Mouse (Mus musculus): ENCODE measurements around the gene Cep170. TPM values are rescaled to one million over a fixed set of nuclear protein-coding genes. Genes with fewer than 3 reads are reported as not detected.

Gene Cep170
- polyA plus RNA-seq, 1 experiment from 2014 or later, result 97.9 TPM

DNA sequence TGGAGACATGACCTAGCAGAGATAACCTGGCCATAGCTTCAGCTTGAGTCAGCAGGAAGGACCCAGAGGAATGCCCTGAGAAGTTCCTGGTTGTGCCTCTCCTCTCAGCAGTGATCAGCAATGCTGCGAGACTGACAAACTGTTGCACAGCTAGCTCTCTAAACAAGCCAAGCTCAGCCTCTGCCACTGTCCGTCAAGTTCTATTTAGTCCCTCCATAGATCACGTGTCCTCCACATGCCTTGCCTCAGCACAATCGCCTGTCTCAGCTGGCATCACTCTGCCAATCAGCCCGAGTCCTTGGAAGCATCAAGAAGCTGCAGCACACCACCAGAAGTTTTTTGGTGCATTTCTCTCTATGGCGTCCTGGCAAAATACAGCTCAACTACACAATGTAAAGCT, 21.0 kb upstream of the Cep170 start:
- Histone ChIP-seq H3K27ac (replicated peaks) (no peak overlapping the region), H3K9ac (no peak overlapping the region), H3K4me1 (replicated peaks) (peaks cover 7% of the 10 kb centered on the region; the same call in 1 of the 2 replicates), H3K36me3 (no peaks in the 10 kb centered on the region), H3K27me3 (peaks cover 6% of the 10 kb centered on the region; the same call in 1 of the 2 replicates), H3K4me2 (no peak overlapping the region), H3K4me3 (no peak overlapping the region), H3K9me3 (no peaks in the 10 kb centered on the region)
- ATAC-seq (ENCODE audit: low FRiP score, low read depth), result peak; percentile 23; the same call in 1 of the 2 replicates
- 47% methylated on average over 6 of the region's 6 CpGs for WGBS

DNA sequence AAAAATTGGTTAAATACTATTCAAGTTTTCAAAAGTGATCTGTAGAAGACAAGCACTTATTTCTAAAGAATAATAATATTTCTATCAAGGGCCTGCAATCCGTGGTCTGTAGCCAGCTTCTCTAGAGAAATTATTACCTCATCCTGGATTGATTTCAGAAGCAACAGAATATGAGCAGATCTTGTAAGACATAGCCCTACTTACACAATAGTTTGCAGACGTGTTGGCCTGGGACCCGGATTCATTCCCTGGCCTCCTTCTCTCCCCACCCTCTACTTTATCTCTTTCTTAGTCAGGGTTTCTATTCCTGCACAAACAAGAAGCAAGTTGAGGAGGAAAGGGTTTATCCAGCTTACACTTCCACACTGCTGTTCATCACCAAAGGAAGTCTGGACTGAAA, 20.1 kb upstream of the Cep170 start:
- 85% methylated on average over 3 of the region's 3 CpGs for WGBS
- H3K4me3 ChIP-seq, result no peak overlapping the region

DNA sequence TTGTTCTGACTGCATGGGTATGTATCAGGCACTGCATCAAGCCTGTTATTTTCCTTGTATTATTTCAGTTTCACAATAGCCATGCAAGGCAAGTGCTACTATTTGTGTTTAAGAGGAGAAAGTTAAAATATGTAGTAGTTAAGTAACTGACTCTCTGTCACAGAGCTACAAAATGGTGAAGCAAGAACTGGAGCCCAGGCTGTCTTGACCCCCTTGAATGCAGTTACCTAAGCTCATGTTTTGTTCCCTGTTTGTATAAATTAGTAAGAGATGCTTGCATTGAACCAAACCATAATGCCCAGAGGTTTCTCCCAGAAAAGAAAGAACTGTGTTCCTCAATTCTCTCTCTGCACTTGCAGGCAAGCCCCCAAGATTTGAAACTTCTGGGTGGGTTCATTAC, 19.4 kb upstream of the Cep170 start:
- Histone ChIP-seq H3K9me3 (no peaks in the 10 kb centered on the region), H3K4me3 (no peak overlapping the region), H3K36me3 (no peaks in the 10 kb centered on the region), H3K27me3 (peaks cover 6% of the 10 kb centered on the region; the same call in 1 of the 2 replicates), H3K4me2 (no peak overlapping the region), H3K9ac (no peak overlapping the region), H3K4me1 (replicated peaks) (peaks cover 7% of the 10 kb centered on the region; the same call in 1 of the 2 replicates), H3K27ac (replicated peaks) (no peak overlapping the region)
- ATAC-seq (ENCODE audit: low FRiP score, low read depth), result no peak

More for the DNA sequence above, 20.1 kb upstream of the Cep170 start:
- Histone ChIP-seq H3K4me2 (no peak overlapping the region), H3K4me1 (replicated peaks) (peaks cover 7% of the 10 kb centered on the region; the same call in 1 of the 2 replicates), H3K9ac (no peak overlapping the region), H3K27ac (replicated peaks) (no peak overlapping the region), H3K9me3 (no peaks in the 10 kb centered on the region), H3K27me3 (peaks cover 6% of the 10 kb centered on the region; the same call in 1 of the 2 replicates), H3K36me3 (no peaks in the 10 kb centered on the region)
- no peak for ATAC-seq (ENCODE audit: low FRiP score, low read depth)

DNA sequence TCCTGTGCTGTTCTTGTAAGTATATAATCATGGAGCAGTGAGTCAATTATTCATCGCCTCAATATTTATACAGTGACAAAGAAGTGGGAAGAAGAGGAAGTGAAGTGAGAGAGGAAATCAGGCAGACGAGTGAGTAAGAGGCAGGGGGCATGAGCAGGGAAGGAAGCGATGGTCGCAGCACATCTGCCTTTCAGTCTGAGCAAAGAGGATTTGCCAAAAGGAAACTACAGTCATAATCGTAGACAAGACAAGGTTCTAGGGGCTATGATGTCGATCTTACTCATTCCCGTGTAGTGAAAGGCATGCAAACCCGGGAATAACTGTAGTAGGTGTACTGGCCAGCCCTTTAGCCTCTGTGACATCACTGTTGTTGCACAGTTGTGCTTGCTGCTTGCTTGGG, 18.7 kb upstream of the Cep170 start:
- H3K4me2 ChIP-seq, result no peak overlapping the region
- H3K27ac ChIP-seq (replicated peaks), result no peak overlapping the region
- no peak overlapping the region for H3K4me3 ChIP-seq
- 83% methylated on average over 8 of the region's 8 CpGs for WGBS
- H3K4me1 ChIP-seq (replicated peaks), result peaks cover 7% of the 10 kb centered on the region; the same call in 1 of the 2 replicates
- H3K27me3 ChIP-seq, result peaks cover 6% of the 10 kb centered on the region; the same call in 1 of the 2 replicates
- no peaks in the 10 kb centered on the region for H3K9me3 ChIP-seq
- no peak overlapping the region for H3K9ac ChIP-seq
- ATAC-seq (ENCODE audit: low FRiP score, low read depth), result no peak
- H3K36me3 ChIP-seq, result no peaks in the 10 kb centered on the region

DNA sequence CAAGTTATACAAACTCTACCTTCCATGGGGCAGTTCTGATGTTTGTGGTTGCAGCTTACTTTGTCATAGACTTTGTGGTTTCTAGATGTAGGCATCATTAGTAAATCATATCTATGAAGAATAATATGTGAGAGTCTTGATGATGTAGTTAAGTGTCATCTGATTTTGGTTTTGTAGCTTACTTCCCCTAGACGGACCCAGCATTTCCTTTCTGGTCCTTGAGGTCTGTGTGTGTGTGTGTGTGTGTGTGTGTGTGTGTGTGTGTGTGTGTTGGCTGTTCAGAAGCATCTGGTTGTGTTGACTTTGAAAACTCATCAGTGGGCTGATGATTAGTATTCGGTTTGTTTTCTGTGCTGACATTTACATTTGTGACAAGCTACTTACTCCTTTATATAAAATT, 18.2 kb upstream of the Cep170 start:
- Histone ChIP-seq H3K27ac (replicated peaks) (no peak overlapping the region), H3K4me2 (no peak overlapping the region), H3K36me3 (no peaks in the 10 kb centered on the region), H3K4me3 (no peak overlapping the region), H3K9me3 (no peaks in the 10 kb centered on the region), H3K27me3 (peaks cover 6% of the 10 kb centered on the region; the same call in 1 of the 2 replicates), H3K9ac (no peak overlapping the region), H3K4me1 (replicated peaks) (peaks cover 7% of the 10 kb centered on the region; the same call in 1 of the 2 replicates)
- 84% methylated on average over 2 of the region's 2 CpGs for WGBS
- no peak for ATAC-seq (ENCODE audit: low FRiP score, low read depth)

- H3K9ac ChIP-seq, result no peak overlapping the region
- ATAC-seq (ENCODE audit: low FRiP score, low read depth), result no peak
- 94% methylated on average over 12 of the region's 12 CpGs for WGBS
- no peaks in the 10 kb centered on the region for H3K27me3 ChIP-seq
- H3K4me3 ChIP-seq, result no peak overlapping the region
- H3K27ac ChIP-seq (replicated peaks), result no peak overlapping the region
- no peaks in the 10 kb centered on the region for H3K36me3 ChIP-seq
- no peaks in the 10 kb centered on the region for H3K4me1 ChIP-seq (replicated peaks)
- no peak overlapping the region for H3K4me2 ChIP-seq
- H3K9me3 ChIP-seq, result no peaks in the 10 kb centered on the region
These were observed 14.8 kb upstream of the Cep170 start for GRCm38 (mm10) chr1:176828666-176829065.

DNA sequence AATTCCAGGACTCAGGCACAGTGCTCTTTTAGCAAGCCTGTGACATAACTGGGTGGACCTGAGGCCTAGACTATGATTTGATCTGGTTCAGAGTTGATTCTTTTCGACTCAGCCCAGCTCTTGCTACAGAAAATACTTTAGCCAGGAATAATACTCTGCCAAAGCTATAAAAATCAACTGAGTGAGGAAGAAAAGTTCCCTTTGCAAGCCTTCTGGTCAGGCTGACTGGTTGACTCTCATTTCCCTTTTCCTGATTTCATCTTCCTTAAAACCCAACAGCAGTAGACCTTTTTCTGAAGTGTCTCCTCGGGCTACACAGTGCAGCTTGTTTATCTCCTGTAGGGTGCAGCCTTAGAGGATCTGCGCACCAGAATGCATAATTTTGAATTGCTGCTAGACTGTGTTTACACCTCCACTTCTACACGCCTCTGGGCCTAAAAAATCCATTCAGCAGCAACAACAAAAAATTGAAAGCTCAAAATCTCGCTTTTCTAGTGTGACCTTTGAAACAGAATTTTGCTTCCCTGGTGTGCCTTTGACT, 14.1 kb upstream of the Cep170 start:
- H3K4me1 ChIP-seq (replicated peaks), result no peaks in the 10 kb centered on the region
- H3K36me3 ChIP-seq, result no peaks in the 10 kb centered on the region
- no peaks in the 10 kb centered on the region for H3K27me3 ChIP-seq
- no peak overlapping the region for H3K4me2 ChIP-seq
- no peak overlapping the region for H3K4me3 ChIP-seq
- WGBS, result 85% methylated on average over 5 of the region's 5 CpGs
- no peak overlapping the region for H3K9ac ChIP-seq
- no peak overlapping the region for H3K27ac ChIP-seq (replicated peaks)
- ATAC-seq (ENCODE audit: low FRiP score, low read depth), result no peak
- no peaks in the 10 kb centered on the region for H3K9me3 ChIP-seq

GRCm38 (mm10) chr1:176827365-176827764, 13.5 kb upstream of the Cep170 start:
- H3K36me3 ChIP-seq, result no peaks in the 10 kb centered on the region
- ATAC-seq (ENCODE audit: low FRiP score, low read depth), result no peak
- H3K9me3 ChIP-seq, result no peaks in the 10 kb centered on the region
- H3K27ac ChIP-seq (replicated peaks), result no peak overlapping the region
- no peak overlapping the region for H3K4me2 ChIP-seq
- H3K9ac ChIP-seq, result no peak overlapping the region
- no peaks in the 10 kb centered on the region for H3K27me3 ChIP-seq
- no peak overlapping the region for H3K4me3 ChIP-seq
- no peaks in the 10 kb centered on the region for H3K4me1 ChIP-seq (replicated peaks)
- 87% methylated on average over 4 of the region's 4 CpGs for WGBS

DNA sequence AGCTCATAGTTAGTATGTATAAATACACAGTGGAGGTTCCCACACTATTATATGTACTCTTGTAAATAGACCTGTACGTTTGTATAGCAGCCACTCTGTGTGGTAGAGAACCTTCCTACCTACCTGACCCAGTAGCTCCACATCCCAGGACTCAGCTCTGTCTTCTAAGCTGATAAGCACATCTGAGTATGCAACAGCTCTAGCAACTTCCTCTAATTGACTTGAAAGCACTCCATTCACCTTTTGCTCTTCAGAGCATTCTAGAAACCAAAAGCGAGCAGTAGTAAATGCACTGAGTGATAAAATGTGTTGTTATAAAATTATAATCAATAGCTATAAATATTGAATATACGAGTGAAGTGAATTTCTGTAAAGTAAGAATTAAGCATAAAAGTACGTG, 13.1 kb upstream of the Cep170 start:
- Histone ChIP-seq H3K4me1 (replicated peaks) (peaks cover 2% of the 10 kb centered on the region; the same call in 1 of the 2 replicates), H3K27me3 (no peaks in the 10 kb centered on the region), H3K9me3 (no peaks in the 10 kb centered on the region), H3K4me2 (no peak overlapping the region), H3K9ac (no peak overlapping the region), H3K4me3 (no peak overlapping the region), H3K27ac (replicated peaks) (no peak overlapping the region), H3K36me3 (no peaks in the 10 kb centered on the region)
- WGBS, result 92% methylated on average over 4 of the region's 4 CpGs
- no peak for ATAC-seq (ENCODE audit: low FRiP score, low read depth)

DNA sequence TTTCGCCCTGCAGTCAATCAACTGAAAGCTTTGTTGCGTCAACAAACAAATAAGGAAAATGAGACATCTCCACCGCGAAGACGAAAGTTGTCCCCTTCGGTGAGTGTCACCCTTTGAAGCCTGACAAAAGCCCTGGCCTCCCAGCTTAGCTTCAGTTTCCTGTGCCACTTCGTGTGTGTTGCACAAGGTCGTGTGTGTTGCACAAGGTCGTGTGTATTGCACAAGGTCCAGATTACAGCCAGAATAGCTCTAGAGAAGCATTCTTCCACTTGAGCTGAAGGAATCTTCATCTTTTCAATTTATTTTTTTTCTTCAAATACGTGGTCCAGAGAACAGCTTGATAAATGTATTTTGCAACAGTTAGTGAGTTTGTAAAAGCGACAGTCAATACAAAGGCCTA, 12.3 kb upstream of the Cep170 start:
- no peak for ATAC-seq (ENCODE audit: low FRiP score, low read depth)
- WGBS, result 86% methylated on average over 11 of the region's 11 CpGs

DNA sequence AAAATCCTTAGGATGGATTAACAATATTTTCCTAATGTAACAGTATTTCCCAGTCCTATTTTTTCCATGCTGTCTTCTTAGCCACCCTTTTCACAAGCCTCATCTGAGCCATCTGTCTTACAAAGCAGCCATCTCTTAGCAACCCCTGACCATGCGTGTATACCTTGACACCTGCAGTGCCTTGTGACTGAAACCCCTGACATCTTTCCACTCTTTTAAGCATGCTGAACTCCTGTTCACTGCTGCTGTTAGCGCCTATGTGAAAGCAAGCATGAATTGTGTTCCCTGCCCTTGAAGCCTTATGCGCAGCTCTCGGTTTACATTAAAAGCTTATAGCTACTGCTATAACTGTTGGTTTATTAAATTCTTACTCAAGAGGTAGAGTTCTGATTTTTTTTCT, 11.2 kb upstream of the Cep170 start:
- H3K4me2 ChIP-seq, result no peak overlapping the region
- H3K9ac ChIP-seq, result no peak overlapping the region
- H3K4me3 ChIP-seq, result no peak overlapping the region
- peaks cover 5% of the 10 kb centered on the region; the same call in 1 of the 2 replicates for H3K4me1 ChIP-seq (replicated peaks)
- H3K27me3 ChIP-seq, result no peaks in the 10 kb centered on the region
- H3K9me3 ChIP-seq, result no peaks in the 10 kb centered on the region
- no peak overlapping the region for H3K27ac ChIP-seq (replicated peaks)
- ATAC-seq (ENCODE audit: low FRiP score, low read depth), result no peak
- 79% methylated on average over 4 of the region's 4 CpGs for WGBS
- H3K36me3 ChIP-seq, result no peaks in the 10 kb centered on the region

More for the DNA sequence above, 12.3 kb upstream of the Cep170 start:
- Histone ChIP-seq H3K9me3 (no peaks in the 10 kb centered on the region), H3K4me2 (no peak overlapping the region), H3K9ac (no peak overlapping the region), H3K36me3 (no peaks in the 10 kb centered on the region), H3K4me1 (replicated peaks) (peaks cover 5% of the 10 kb centered on the region; the same call in 1 of the 2 replicates), H3K27me3 (no peaks in the 10 kb centered on the region), H3K4me3 (no peak overlapping the region), H3K27ac (replicated peaks) (no peak overlapping the region)

GRCm38 (mm10) chr1:176824611-176825010, 10.7 kb upstream of the Cep170 start:
- ATAC-seq (ENCODE audit: low FRiP score, low read depth), result no peak
- Histone ChIP-seq H3K4me1 (replicated peaks) (peaks cover 5% of the 10 kb centered on the region; the same call in 1 of the 2 replicates), H3K9me3 (no peaks in the 10 kb centered on the region), H3K4me3 (no peak overlapping the region), H3K27me3 (no peaks in the 10 kb centered on the region), H3K9ac (no peak overlapping the region), H3K27ac (replicated peaks) (no peak overlapping the region), H3K36me3 (no peaks in the 10 kb centered on the region), H3K4me2 (no peak overlapping the region)
- 83% methylated on average over 6 of the region's 6 CpGs for WGBS

DNA sequence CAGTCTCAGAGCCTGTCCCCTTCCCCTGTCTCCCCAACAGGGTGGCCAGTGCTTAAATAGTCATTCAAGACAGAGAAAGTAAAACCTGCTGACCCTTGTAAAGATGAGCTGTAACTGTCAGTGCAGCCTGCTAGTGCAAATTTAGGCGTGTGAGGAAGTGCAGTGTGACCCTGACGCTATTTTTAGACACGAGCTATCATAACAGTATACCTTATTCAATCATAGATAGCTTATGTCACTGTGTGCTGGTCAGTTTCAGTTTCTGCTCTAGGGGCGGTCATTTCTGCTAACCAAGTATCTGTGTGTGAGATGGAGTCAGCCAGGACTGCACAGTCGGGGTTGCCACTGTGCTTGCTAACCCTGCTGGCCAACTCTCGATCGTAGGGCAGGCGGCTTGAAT, 10.0 kb upstream of the Cep170 start:
- Histone ChIP-seq H3K9ac (no peak overlapping the region), H3K4me2 (no peak overlapping the region), H3K4me3 (no peak overlapping the region), H3K9me3 (no peaks in the 10 kb centered on the region), H3K27me3 (no peaks in the 10 kb centered on the region), H3K36me3 (no peaks in the 10 kb centered on the region), H3K27ac (replicated peaks) (no peak overlapping the region), H3K4me1 (replicated peaks) (peaks cover 5% of the 10 kb centered on the region; the same call in 1 of the 2 replicates)
- WGBS, result 93% methylated on average over 8 of the region's 8 CpGs
- no peak for ATAC-seq (ENCODE audit: low FRiP score, low read depth)

All from hindbrain, embryonic 15.5 days (tissue).